Mouse (Mus musculus): ENCODE measurements at regions not wholly inside any gene's neighbourhood (a gene's known extent, or its start where the extent isn't known, plus 50 kb on each side); places are given as distances from the start of the nearest gene placed in this dataset.

- TF ChIP-seq POLR2A (IDR thresholded peaks at IDR 0.05; ENCODE audit: insufficient read depth, low read length): no peak
- TF ChIP-seq CTCF (IDR thresholded peaks at IDR 0.05; ENCODE audit: low read depth, low read length): no peak
- TF ChIP-seq EP300 (IDR thresholded peaks at IDR 0.05; ENCODE audit: insufficient read depth, low read depth, low read length): no peak
These were observed 68.5 kb upstream of the Cxcl12 start for GRCm38 (mm10) chr6:117099871-117100270.

All from ES-Bruce4 (cell line).